Mouse (Mus musculus) forebrain, postnatal 0 days (tissue): ENCODE data around the gene Prdm16. TPM values are rescaled to one million over a fixed set of nuclear protein-coding genes. Genes with fewer than 3 reads are reported as not detected.
A peak's percentile ranks its signal among the peaks of the same experiment; 100 is the strongest.

ENCODE experiments used
- ATAC-seq: fragments of 200-750 bp; cut with Nextera tagmentation; 2 replicates; pipeline ENCODE4 v1.8.0; 2017; ENCODE audit warnings: mild to moderate bottlenecking, moderate library complexity
- DNase-seq: peaks from one replicate; pipeline ENCODE4 v3.0.0-alpha.2; 2015
- H3K27ac ChIP-seq: fragments of 300-500 bp; sonication (generic); 2 replicates; pipeline ENCODE4 v1.5.1; 2014; ENCODE audit warnings: low read depth, mild to moderate bottlenecking, antibody characterized with exemption, low read length, moderate library complexity, mixed read lengths
- H3K27me3 ChIP-seq: fragments of 300-500 bp; sonication (generic); 2 replicates; pipeline ENCODE4 v1.6.1; 2014; ENCODE audit warnings: mild to moderate bottlenecking, low read length, mixed read lengths; ENCODE audit not compliant: insufficient read depth
- H3K36me3 ChIP-seq: fragments of 300-500 bp; sonication (generic); 2 replicates; pipeline ENCODE4 v1.6.1; 2014; ENCODE audit warnings: mild to moderate bottlenecking, moderate library complexity; ENCODE audit not compliant: insufficient read depth
- H3K4me1 ChIP-seq: fragments of 300-500 bp; sonication (generic); 2 replicates; pipeline ENCODE4 v1.6.1; 2014; ENCODE audit warnings: antibody characterized with exemption; ENCODE audit not compliant: insufficient read depth
- H3K4me2 ChIP-seq: fragments of 300-500 bp; sonication (generic); 2 replicates; pipeline ENCODE4 v1.6.1; 2014; ENCODE audit warnings: low read depth, mild to moderate bottlenecking, moderate library complexity
- H3K4me3 ChIP-seq: fragments of 300-500 bp; sonication (generic); 2 replicates; pipeline ENCODE4 v1.5.1; 2014; ENCODE audit warnings: low read depth, low read length, mixed read lengths
- H3K9ac ChIP-seq: fragments of 300-500 bp; sonication (generic); 2 replicates; pipeline ENCODE4 v1.6.1; 2014; ENCODE audit warnings: mild to moderate bottlenecking
- H3K9me3 ChIP-seq: fragments of 300-500 bp; sonication (generic); 2 replicates; pipeline ENCODE4 v1.6.1; 2016; ENCODE audit warnings: low read length
- CTCF ChIP-seq: sonication (generic); IDR thresholded peaks from 2 replicates; pipeline ENCODE4 v1.5.1; 2016; ENCODE audit warnings: antibody characterized with exemption, control low read depth, low read depth
- WGBS: fragments of 180-500 bp; shearing (Covaris S2); extraction: QIAGEN DNeasy Blood & Tissue Kit; methylation state at CpG from one replicate; pipeline ENCODE4 v1.1.7; 2014; 5-methylcytosine and 5-hydroxymethylcytosine counted together
- polyA plus RNA-seq: library from polyadenylated mRNA; unstranded; fragments of >200 nt; fragmentation: Nextera tagmentation; extraction: Ambion mirVana; gene quantifications from 2 replicates; pipeline ENCODE4 v1.2.1, GENCODE M21; 2015
- total RNA-seq: library from RNA; depleted of rRNA; stranded (reverse); fragments of >200 nt; gene quantifications from 2 replicates; pipeline ENCODE4 v1.2.3, GENCODE M21; 2014

Gene Prdm16
- total and polyA plus RNA-seq, 2 experiments from 2014 or later, result 10.7 to 16.3 TPM

DNA sequence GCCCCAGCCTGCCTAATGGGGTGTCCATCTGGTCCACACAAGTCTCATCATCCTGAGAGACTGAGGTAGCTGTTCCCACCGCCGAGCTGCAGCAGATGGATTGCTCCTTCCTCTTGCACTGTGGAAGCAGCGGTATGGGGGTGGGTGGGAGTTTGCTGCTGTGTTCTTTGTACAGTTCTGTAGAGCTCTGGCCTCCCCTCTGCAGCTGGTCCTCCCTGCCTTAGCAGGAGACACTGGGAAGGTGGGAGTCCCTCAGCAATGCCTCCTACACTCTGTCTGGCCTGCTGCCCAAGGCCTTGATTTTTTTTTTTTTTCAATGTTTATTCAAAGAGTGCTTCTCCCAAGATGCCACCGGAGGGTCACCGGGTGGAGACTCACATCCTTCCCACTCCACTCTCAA lies 235.3 kb downstream of the Prdm16 start:
- H3K4me1 ChIP-seq, result peaks cover 7% of the 10 kb centered on the region; the same call in 1 of the 2 replicates
- ATAC-seq (no peak), DNase-seq (no peak)
- TF ChIP-seq CTCF, result no peak
- no peaks in the 10 kb centered on the region for H3K9me3 ChIP-seq
- no peaks in the 10 kb centered on the region for H3K36me3 ChIP-seq
- WGBS, result 53% methylated on average over 5 of the region's 5 CpGs
- no peak overlapping the region for H3K4me3 ChIP-seq
- H3K27me3 ChIP-seq, result no peaks in the 10 kb centered on the region
- H3K27ac ChIP-seq, result no peak overlapping the region
- no peak overlapping the region for H3K9ac ChIP-seq
- no peak overlapping the region for H3K4me2 ChIP-seq

DNA sequence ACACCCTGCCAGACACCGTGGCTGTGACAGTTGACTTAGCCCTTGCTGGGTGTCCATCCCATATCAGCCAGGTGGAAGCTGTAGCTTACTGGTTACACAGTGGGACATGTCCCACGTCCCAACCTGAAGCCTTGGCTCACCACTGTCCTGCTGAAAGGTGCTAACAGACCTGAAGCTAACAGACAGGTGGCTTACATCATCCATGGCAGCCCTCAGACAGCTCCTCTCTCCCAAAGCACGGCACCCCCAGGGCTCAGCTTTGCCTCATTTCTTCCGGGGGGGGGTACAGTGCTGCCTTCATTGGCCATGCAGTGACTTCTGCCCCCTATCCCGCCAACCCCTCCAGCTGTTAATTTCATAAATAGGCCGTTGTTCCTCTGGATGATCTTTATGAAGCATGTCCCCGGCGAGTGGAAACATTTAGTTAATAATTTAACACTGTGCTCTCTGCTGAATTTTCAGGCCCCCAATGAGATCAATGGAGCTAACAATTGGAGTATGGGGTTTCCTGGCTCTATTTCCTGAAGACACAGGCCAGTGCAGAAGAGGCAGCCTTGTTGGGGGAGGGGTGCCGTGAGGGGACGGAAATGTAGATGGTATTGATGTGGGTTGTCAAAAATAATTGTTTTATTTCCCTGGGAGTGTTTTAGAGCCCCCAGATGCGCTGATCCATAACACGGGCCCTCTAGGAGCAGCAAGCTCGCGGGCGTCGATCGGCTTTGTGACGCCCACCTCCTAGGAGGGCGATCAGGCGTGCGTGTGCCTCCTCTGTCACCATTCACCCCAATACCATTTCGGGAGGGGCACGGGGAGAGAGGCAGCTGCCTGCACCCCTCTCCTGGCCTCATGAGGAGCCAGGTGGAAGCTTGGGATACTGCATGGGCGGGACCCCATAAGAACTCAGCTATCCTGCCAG lies 236.2 kb downstream of the Prdm16 start:
- no peak for DNase-seq
- no peak overlapping the region for H3K4me2 ChIP-seq
- 91% methylated on average over 24 of the region's 24 CpGs for WGBS
- TF ChIP-seq CTCF, result no peak
- H3K36me3 ChIP-seq, result no peaks in the 10 kb centered on the region
- no peaks in the 10 kb centered on the region for H3K27me3 ChIP-seq
- no peak for ATAC-seq
- H3K9me3 ChIP-seq, result no peaks in the 10 kb centered on the region
- no peak overlapping the region for H3K9ac ChIP-seq
- peaks cover 7% of the 10 kb centered on the region; the same call in 1 of the 2 replicates for H3K4me1 ChIP-seq
- H3K27ac ChIP-seq, result no peak overlapping the region
- no peak overlapping the region for H3K4me3 ChIP-seq

DNA sequence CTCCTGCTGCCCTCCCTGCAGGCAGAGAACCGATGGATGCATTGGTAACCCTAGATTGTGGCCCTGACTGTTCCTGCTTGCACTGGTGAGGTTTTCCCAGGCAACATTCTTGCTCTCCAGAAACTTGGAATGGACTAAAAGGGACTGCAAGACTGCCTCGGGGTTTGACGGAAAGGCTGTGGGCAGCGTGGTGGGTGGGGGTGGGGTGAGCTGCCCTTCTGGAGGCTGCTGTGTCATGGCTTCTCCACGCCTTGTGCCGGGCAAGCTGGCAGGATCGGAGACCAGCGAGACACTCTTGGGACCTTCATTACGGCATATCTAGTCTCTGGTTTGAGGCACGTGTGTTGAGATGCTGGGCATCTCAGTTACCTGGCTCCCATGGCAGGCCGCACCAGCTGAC lies 237.0 kb downstream of the Prdm16 start:
- no peak overlapping the region for H3K9ac ChIP-seq
- no peak for ATAC-seq
- no peaks in the 10 kb centered on the region for H3K9me3 ChIP-seq
- no peak for DNase-seq
- H3K4me2 ChIP-seq, result no peak overlapping the region
- H3K27ac ChIP-seq, result no peak overlapping the region
- peaks cover 7% of the 10 kb centered on the region; the same call in 1 of the 2 replicates for H3K4me1 ChIP-seq
- no peak for TF ChIP-seq CTCF
- no peaks in the 10 kb centered on the region for H3K27me3 ChIP-seq
- WGBS, result 83% methylated on average over 11 of the region's 11 CpGs
- H3K4me3 ChIP-seq, result no peak overlapping the region
- no peaks in the 10 kb centered on the region for H3K36me3 ChIP-seq

DNA sequence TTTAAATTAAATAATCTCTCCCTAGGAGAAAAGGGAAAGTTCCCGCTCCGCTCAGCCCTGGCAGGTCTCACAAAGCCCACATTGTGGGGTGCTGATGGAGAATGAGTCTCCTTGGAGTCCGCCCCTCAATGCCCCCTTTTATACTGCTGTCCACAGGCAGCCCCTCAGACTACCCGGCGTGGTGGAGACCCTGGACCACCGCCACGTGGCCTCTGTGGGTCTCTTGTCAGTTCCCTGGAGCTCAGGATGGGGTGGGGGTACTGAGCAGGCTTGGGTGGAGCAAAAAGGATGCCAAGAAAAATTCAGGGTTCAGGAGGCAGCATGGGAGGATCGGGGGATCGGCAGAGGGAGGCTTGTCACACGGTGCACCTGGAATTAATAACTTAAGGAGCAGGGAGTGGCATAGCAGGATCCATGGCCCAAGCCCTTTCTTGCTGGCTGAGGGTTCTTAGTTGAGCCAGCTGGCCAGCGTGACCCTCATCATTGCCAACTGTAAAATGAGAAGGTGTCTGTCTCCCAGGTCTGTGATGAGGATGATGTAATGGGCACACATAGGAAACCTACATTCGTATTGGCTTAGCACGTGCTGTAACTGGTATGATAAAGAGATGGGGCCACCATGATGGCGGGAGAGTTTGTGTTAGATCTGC lies 239.9 kb downstream of the Prdm16 start:
- WGBS, result 47% methylated on average over 14 of the region's 14 CpGs
- Histone ChIP-seq H3K27me3 (no peaks in the 10 kb centered on the region), H3K36me3 (no peaks in the 10 kb centered on the region), H3K27ac (no peak overlapping the region), H3K4me3 (no peak overlapping the region), H3K9me3 (no peaks in the 10 kb centered on the region), H3K4me1 (peaks cover 3% of the 10 kb centered on the region; the same call in 1 of the 2 replicates), H3K4me2 (no peak overlapping the region), H3K9ac (no peak overlapping the region)
- no peak for TF ChIP-seq CTCF
- ATAC-seq, result peak; percentile 71
- no peak for DNase-seq

DNA sequence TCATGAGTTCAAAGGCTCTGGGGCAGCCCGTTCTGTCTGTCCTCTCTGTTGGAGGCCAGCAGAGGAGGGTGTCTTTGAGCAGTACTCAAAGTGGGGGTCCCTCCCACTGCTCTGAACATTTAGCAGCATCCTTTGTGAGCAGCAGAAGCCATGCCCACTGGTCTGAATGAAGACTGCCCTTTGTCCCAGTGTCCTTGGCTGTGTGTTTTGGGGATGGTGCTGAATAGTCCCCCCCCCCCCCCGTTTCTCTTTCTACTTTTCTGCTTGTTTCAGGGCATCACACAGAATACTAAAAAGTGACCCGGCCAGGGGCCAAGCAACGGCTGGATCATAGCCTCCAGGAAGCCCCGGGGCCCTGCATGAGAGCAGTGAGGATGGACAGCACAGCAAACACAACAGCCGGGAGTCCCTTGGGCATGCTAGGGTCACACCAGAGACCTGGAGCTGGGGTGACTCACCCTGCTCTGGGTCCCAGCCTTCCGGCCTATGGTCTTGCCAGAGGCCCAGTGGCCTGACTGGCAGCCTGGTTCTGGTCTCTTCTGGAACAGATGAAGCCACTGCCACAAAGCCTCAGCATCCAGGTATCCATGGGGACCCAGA lies 242.4 kb downstream of the Prdm16 start:
- 34% methylated on average over 7 of the region's 7 CpGs for WGBS
- no peak for DNase-seq
- H3K9ac ChIP-seq, result no peak overlapping the region
- no peak for TF ChIP-seq CTCF
- no peaks in the 10 kb centered on the region for H3K9me3 ChIP-seq
- H3K4me2 ChIP-seq, result no peak overlapping the region
- H3K27me3 ChIP-seq, result no peaks in the 10 kb centered on the region
- 0 out of 2 replicates have a peak, but pooled peaks cover 8% of the 10 kb centered on the region for H3K4me1 ChIP-seq
- peak; percentile 75 for ATAC-seq
- H3K4me3 ChIP-seq, result no peak overlapping the region
- no peak overlapping the region for H3K27ac ChIP-seq
- no peaks in the 10 kb centered on the region for H3K36me3 ChIP-seq

DNA sequence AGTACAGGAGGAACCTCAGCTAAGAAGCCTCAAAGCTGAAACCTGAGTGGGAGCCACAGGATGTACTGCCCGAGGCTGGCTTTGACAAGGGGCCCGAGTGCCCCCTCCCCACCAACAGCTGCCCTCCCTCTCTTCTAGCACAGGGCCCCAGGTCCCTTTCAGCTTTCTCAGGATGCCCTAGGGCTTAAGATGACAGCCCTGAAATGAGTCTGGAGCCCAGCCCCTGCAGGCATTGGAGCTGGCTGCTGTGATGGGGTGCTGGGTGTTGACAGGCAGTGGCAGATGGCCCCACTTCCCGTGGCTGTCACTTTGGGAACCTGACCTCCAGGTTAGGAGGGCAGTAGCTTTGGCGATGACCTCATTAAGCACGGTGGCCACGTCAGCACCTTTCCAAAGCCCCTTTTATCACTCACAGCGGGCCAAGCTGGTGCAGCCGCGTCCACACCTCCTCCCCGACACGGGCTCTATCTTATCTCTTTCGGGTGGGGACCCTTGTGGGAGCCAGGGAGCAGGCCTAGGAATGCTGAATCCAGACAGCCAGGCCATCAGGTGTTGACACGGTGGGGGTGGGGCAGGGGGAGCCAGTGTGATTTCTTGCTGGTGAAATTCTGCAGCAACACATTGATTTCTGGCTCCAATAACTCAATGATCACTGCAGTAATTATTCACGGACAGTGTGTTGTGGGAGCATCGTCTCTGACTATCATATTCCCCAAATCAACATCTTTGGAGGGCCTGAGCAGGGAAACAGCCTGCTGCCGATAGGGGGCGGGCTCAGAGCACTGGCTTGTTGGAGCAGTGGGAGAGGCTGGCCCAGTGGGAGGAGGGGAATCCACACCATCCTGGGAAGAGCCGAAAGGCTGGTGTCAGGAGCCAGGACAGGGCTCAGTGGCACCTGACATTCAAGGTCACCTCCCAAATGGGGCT lies 243.2 kb downstream of the Prdm16 start:
- no peak overlapping the region for H3K4me3 ChIP-seq
- H3K9me3 ChIP-seq, result no peaks in the 10 kb centered on the region
- TF ChIP-seq CTCF, result peak; percentile 67
- H3K4me1 ChIP-seq, result 0 out of 2 replicates have a peak, but pooled peaks cover 8% of the 10 kb centered on the region
- H3K4me2 ChIP-seq, result no peak overlapping the region
- no peaks in the 10 kb centered on the region for H3K36me3 ChIP-seq
- DNase-seq, result peak; percentile 31
- H3K27ac ChIP-seq, result no peak overlapping the region
- WGBS, result 41% methylated on average over 18 of the region's 18 CpGs
- H3K27me3 ChIP-seq, result no peaks in the 10 kb centered on the region
- H3K9ac ChIP-seq, result no peak overlapping the region
- peak; percentile 55 for ATAC-seq
